Mouse (Mus musculus) heart, adult 2 months (tissue): ENCODE results near the gene Ggt1. TPM values are rescaled to one million over a fixed set of nuclear protein-coding genes. Genes with fewer than 3 reads are reported as not detected.

Experiments
- DNase-seq, 2 experiments: peaks; one replicate each; pipeline ENCODE4 v3.0.0; 2021
- H3K27ac ChIP-seq: fragments of 200-600 bp; 2 replicates; pipeline ENCODE4 v1.8.1; 2022
- H3K27me3 ChIP-seq: fragments of 200-500 bp; 2 replicates; pipeline ENCODE4 v1.6.1; 2012; ENCODE audit warnings: mild to moderate bottlenecking, low read length, inconsistent platforms, mixed read lengths; ENCODE audit not compliant: control insufficient read depth, insufficient read depth
- H3K36me3 ChIP-seq: fragments of 200-500 bp; 2 replicates; pipeline ENCODE4 v1.6.1; 2012; ENCODE audit warnings: low read length, inconsistent platforms; ENCODE audit not compliant: control insufficient read depth, insufficient read depth
- H3K4me1 ChIP-seq: fragments of 200-500 bp; 2 replicates; pipeline ENCODE4 v1.6.1; 2011; ENCODE audit warnings: low read length; ENCODE audit not compliant: control insufficient read depth, insufficient read depth
- H3K4me3 ChIP-seq: fragments of 200-600 bp; 2 replicates; pipeline ENCODE4 v1.8.1; 2022
- H3K79me2 ChIP-seq: fragments of 200-500 bp; replicated peaks from 2 replicates; pipeline ENCODE4 v1.6.1; 2012; ENCODE audit warnings: mild to moderate bottlenecking, inconsistent platforms, low read length, moderate library complexity, mixed read lengths; ENCODE audit not compliant: control insufficient read depth, insufficient read depth
- H3K9ac ChIP-seq: fragments of 200-500 bp; 2 replicates; pipeline ENCODE4 v1.6.1; 2012; ENCODE audit warnings: low read depth, mild to moderate bottlenecking, control low read depth, inconsistent platforms, low read length, mixed read lengths
- CTCF ChIP-seq: fragments of 200-600 bp; IDR thresholded peaks from 2 replicates; pipeline ENCODE4 v1.8.1; 2022; ENCODE audit warnings: antibody characterized with exemption, mild to moderate bottlenecking, moderate library complexity
- EP300 ChIP-seq: fragments of 200-500 bp; IDR thresholded peaks from 2 replicates; pipeline ENCODE4 v1.6.1; 2011; ENCODE audit warnings: low read depth, low read length, control low read depth; ENCODE audit not compliant: insufficient read depth
- POLR2A ChIP-seq: fragments of 200-500 bp; IDR thresholded peaks from 2 replicates; pipeline ENCODE4 v1.6.1; 2011; ENCODE audit warnings: mild to moderate bottlenecking, low read depth, low read length, control low read depth; ENCODE audit not compliant: insufficient read depth
- WGBS: fragments of 180-500 bp; shearing (Covaris S2); methylation state at CpG from one replicate; pipeline ENCODE4 v1.1.7; 2018; 5-methylcytosine and 5-hydroxymethylcytosine counted together
- intact Hi-C: fragments of 180-260 bp; cut with DNase I; formaldehyde crosslinking; loops from one replicate; pipeline ENCODE4 v1.15.1; 2025
- polyA plus RNA-seq: library from polyadenylated mRNA; depleted of rRNA; stranded (reverse); fragments of >200 nt; gene quantifications from 2 replicates; pipeline ENCODE4 v1.2.3, GENCODE M21; 2012
- total RNA-seq, 2 experiments: library from RNA; stranded (reverse); gene quantifications; 2 replicates each; pipeline ENCODE4 v1.2.3; 2021

Gene Ggt1
- total and polyA plus RNA-seq, 3 experiments = 0.31 TPM; not detected in 2

DNA sequence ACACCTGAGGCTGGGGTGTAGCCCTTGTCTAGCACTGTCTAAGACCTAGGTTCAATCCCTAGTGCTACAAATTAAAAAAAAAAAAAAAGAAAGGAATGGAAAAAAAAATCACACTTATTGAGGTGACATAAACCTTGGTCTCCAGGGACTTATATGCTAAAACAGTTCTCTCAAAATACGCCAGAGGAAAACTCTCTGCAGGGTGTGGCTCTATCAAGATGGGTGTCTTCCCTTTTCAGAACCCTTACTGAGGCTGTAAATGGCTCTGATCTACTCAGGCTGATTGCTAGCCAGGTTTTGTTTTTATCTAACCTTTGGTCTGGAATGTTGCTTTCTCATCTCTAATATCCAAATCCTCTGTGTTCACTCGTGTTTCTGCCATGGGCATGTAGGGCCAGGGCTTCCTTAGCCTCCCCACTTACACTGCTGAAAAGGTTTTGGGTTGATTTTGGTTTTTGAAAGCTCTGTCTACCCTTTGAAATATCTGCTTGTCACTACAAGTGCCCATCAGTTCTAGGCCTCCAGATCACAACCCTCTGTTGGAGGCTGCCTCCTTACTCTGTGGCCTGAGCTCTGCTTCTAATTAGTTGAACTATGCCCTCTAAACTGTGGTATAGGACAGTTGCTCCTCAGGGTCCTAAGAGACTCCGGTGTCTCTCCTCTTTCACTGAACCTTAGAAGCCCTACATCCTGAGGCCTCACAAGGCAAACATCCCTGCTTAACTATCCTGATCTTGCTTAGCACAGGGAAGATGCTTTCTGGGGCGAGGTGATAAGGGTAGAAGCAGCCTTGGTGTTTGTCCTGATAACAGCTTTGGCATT lies 46.0 kb upstream of the Ggt1 start:
- Histone ChIP-seq H3K27me3 (no peaks in the 10 kb centered on the region), H3K36me3 (peaks cover 6% of the 10 kb centered on the region), H3K9ac (peak overlapping the region; percentile 14; the same call in 1 of the 2 replicates), H3K4me1 (peaks cover 16% of the 10 kb centered on the region), H3K79me2 (no peaks in the 10 kb centered on the region; the same call in 1 of the 2 replicates), H3K27ac (peak overlapping the region; percentile 99), H3K4me3 (no peak overlapping the region; the same call in 1 of the 2 replicates)
- no peak for TF ChIP-seq CTCF
- TF ChIP-seq EP300 = no peak
- no peak for TF ChIP-seq POLR2A
- WGBS = 58% methylated on average over 4 of the region's 4 CpGs
- intact Hi-C loops = loop anchor here (2.0 kb wide), 1 partner anchor 303 kb away; the partner anchor contains the start of gene Specc1l
- DNase-seq = no peak

DNA sequence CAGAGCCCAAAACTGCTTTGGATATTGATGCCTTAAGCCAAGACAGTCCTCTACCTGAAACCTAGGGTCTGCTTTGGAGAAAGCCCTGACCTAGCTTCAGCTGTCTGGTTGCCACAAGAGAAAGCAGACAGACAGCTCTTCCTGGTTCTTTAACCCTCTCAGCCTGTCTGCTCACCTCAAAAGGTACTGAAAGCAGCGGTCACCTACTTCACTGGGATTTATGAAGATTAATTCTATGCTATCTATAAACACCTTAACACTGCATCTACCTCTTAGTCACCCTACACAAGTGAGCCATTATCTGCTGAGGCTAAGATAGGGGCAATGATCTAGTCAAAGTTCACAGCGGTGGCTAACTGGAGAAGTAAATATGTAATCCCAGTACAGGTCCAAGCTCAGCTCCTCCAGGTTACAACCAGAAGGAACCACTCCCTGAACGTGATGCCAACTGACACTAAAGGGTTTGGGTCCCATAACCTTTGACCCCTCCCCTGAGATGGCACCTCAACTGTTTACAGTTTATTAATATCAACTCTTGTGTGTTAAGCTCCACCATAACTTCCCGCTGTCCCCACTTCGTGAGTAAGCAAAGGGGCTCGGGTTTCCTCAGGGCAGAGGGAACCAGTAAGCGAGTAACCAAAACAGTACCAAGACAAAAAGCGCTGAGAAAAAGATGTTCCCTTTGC lies 45.2 kb upstream of the Ggt1 start:
- intact Hi-C loops = loop anchor here (2.0 kb wide), 1 partner anchor 303 kb away; the partner anchor contains the start of gene Specc1l
- Histone ChIP-seq H3K27ac (peak overlapping the region; percentile 99), H3K36me3 (peaks cover 6% of the 10 kb centered on the region), H3K4me3 (peak overlapping the region; percentile 98), H3K79me2 (peaks cover 1% of the 10 kb centered on the region; the same call in 1 of the 2 replicates), H3K9ac (peak overlapping the region; percentile 97), H3K27me3 (no peaks in the 10 kb centered on the region), H3K4me1 (peaks cover 14% of the 10 kb centered on the region)
- no peak for DNase-seq
- WGBS = 18% methylated on average over 8 of the region's 8 CpGs
- TF ChIP-seq CTCF = no peak
- no peak for TF ChIP-seq EP300

DNA sequence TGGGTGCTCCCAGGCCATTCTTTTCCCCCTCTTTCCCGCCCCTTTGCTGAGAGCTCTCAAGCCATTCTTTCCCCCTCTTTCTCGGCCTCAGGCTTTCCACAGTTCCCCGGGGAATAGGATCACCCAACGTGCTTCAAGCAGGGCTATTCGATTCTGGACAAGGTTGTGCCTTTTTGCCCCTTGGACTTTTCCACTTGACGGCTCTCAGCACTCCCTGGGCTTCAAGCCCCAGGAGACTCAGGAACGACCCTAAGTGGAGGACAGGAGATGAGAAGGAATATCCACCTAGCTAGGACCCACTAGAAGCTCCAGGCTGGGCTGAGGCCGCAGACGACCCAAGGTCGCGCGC lies 44.7 kb upstream of the Ggt1 start:
- TF ChIP-seq CTCF (no peak), EP300 (0 out of 2 replicates have a peak, but pooled peaks have one; percentile 2)
- H3K4me3 ChIP-seq = peak overlapping the region; percentile 98
- peak overlapping the region; percentile 97 for H3K9ac ChIP-seq
- H3K4me1 ChIP-seq = peaks cover 15% of the 10 kb centered on the region
- no peak for DNase-seq
- H3K27ac ChIP-seq = peak overlapping the region; percentile 99
- intact Hi-C loops = loop anchor here (2.0 kb wide), 1 partner anchor 304 kb away; the partner anchor contains the start of gene Specc1l
- WGBS = 0% methylated on average over 12 of the region's 12 CpGs
- peaks cover 1% of the 10 kb centered on the region; the same call in 1 of the 2 replicates for H3K79me2 ChIP-seq
- no peaks in the 10 kb centered on the region for H3K27me3 ChIP-seq
- H3K36me3 ChIP-seq = peaks cover 9% of the 10 kb centered on the region

DNA sequence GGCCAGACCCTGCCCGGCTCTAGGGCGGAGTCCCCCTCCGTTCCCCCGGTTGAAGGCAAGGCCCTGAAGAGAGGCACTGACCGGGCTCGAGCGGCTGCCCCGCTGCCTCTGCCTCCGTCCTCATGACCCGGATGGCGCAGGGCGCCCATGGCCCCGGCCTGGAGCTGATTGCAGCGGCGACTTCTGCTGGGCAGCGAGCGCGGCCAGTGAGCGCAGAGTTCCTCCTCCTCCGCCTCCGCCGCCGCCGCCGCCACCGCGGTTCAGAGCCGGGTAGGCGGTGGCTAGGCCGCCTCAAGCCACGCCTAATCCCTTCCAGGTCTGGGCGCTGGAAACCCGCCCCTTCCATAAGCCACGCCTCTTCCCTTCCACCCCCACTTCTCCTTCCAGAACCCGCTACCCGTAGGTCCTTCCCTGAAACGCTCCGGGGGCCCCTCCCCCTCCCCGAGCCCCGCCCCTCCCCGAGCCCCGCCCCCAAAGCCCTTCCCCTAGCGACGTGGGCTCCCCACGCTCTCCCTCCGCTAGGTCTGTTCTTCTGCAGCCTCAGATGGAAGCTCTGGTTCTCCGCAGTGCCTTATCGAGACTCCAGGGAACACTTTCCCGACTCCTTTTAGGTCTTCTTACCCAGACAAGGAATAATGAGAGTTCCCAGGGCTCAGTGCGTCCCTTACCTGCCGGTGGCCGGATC lies 44.2 kb upstream of the Ggt1 start, which contains the start of gene Snrpd3:
Gene Snrpd3, plus strand, starts transcription at position 479 of the 685 bp plus-strand sequence.
- Histone ChIP-seq H3K27ac (peak within 1 kb of the TSS; percentile 99), H3K27me3 (no peaks in the 10 kb centered on the region), H3K9ac (peak within 1 kb of the TSS; percentile 97), H3K36me3 (peaks cover 9% of the 10 kb centered on the region), H3K4me1 (peaks cover 15% of the 10 kb centered on the region), H3K79me2 (peaks cover 1% of the 10 kb centered on the region; the same call in 1 of the 2 replicates), H3K4me3 (peak within 1 kb of the TSS; percentile 98)
- under 1% methylated on average over 51 of the region's 52 CpGs for WGBS
- intact Hi-C loops = loop anchor here (2.0 kb wide), 1 partner anchor 304 kb away; the partner anchor contains the start of gene Specc1l
- DNase-seq = peak; percentile 92 to 97
- peak; percentile 69 for TF ChIP-seq POLR2A
- no peak for TF ChIP-seq EP300

DNA sequence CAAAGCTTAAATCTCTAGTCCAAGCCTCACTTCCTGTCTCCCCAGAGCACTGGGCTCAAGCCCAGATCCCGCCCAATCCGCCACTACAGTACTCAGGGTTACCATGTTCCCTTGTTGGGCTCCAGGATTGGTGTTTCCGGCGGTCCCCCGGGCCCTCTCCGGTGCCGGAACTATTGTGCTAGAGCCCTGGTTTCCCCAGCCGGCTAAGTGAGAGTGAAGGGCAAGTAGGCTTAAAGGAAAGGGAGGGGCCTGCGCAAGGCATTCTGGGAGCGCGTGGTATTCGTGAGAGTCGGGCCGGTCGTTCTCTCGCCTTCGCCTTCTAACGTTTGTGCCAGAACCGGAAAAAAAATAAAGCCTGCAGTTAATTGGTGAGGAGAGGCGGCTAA lies 43.7 kb upstream of the Ggt1 start, which contains the start of gene Gucd1:
Gene Gucd1, minus strand, starts transcription at position 215 of the 386 bp plus-strand sequence.
- Histone ChIP-seq H3K4me1 (peaks cover 15% of the 10 kb centered on the region), H3K36me3 (peaks cover 9% of the 10 kb centered on the region), H3K27me3 (no peaks in the 10 kb centered on the region), H3K9ac (peak within 1 kb of the TSS; percentile 97), H3K79me2 (peaks cover 1% of the 10 kb centered on the region; the same call in 1 of the 2 replicates), H3K4me3 (peak within 1 kb of the TSS; percentile 98), H3K27ac (peak within 1 kb of the TSS; percentile 99)
- intact Hi-C loops = loop anchor here (2.0 kb wide), 1 partner anchor 305 kb away; the partner anchor contains the start of gene Specc1l
- under 1% methylated on average over 20 of the region's 20 CpGs for WGBS
- TF ChIP-seq EP300 (peak; percentile 55; the same call in 1 of the 2 replicates), POLR2A (peak; percentile 78; the same call in 1 of the 2 replicates), CTCF (no peak)
- DNase-seq = peak; percentile 97 to 98
